Mouse (Mus musculus): Measurements from ENCODE around the gene Lrrc51.
A peak's percentile ranks its signal among the peaks of the same experiment; 100 is the strongest.

Gene Lrrc51

GRCm38 (mm10) chr7:101895695-101896094, 38.0 kb downstream of the Lrrc51 start:
- Histone ChIP-seq H3K9me3 (ENCODE audit: low read length) (no peaks in the 10 kb centered on the region), H3K4me1 (replicated peaks; ENCODE audit: low read depth, low read length) (peaks cover 55% of the 10 kb centered on the region), H3K36me3 (ENCODE audit: insufficient read depth, low read length) (peaks cover 32% of the 10 kb centered on the region), H3K4me3 (replicated peaks; ENCODE audit: low read length) (peak overlapping the region; percentile 85), H3K27me3 (ENCODE audit: insufficient read depth, low read length) (no peaks in the 10 kb centered on the region)
- TF ChIP-seq POU5F1 (IDR thresholded peaks at IDR 0.05; ENCODE audit: borderline replicate concordance, low read length): no peak
- TF ChIP-seq NANOG (IDR thresholded peaks at IDR 0.05; ENCODE audit: borderline replicate concordance, low read length): no peak
- TF ChIP-seq CTCF (conservative IDR thresholded peaks at IDR 0.05; ENCODE audit: low read length): no peak

- no peak overlapping the region for H3K4me3 ChIP-seq (replicated peaks; ENCODE audit: low read length)
These were observed 45.2 kb downstream of the Lrrc51 start for GRCm38 (mm10) chr7:101888460-101888859.

GRCm38 (mm10) chr7:101886274-101886673, 47.4 kb downstream of the Lrrc51 start:
- no peak overlapping the region for H3K4me3 ChIP-seq (replicated peaks; ENCODE audit: low read length)
- peaks cover 17% of the 10 kb centered on the region for H3K4me1 ChIP-seq (replicated peaks; ENCODE audit: low read depth, low read length)
- 0 out of 2 replicates have a peak, but pooled peaks cover 3% of the 10 kb centered on the region for H3K27me3 ChIP-seq (ENCODE audit: insufficient read depth, low read length)
- H3K9me3 ChIP-seq (ENCODE audit: low read length): no peaks in the 10 kb centered on the region
- H3K36me3 ChIP-seq (ENCODE audit: insufficient read depth, low read length): no peaks in the 10 kb centered on the region
- TF ChIP-seq CTCF (conservative IDR thresholded peaks at IDR 0.05; ENCODE audit: low read length) (no peak), POU5F1 (IDR thresholded peaks at IDR 0.05; ENCODE audit: borderline replicate concordance, low read length) (no peak), NANOG (IDR thresholded peaks at IDR 0.05; ENCODE audit: borderline replicate concordance, low read length) (no peak)

More at GRCm38 (mm10) chr7:101888460-101888859, 45.2 kb downstream of the Lrrc51 start:
- TF ChIP-seq CTCF (conservative IDR thresholded peaks at IDR 0.05; ENCODE audit: low read length) (no peak), POU5F1 (IDR thresholded peaks at IDR 0.05; ENCODE audit: borderline replicate concordance, low read length) (no peak), NANOG (IDR thresholded peaks at IDR 0.05; ENCODE audit: borderline replicate concordance, low read length) (no peak)
- Histone ChIP-seq H3K9me3 (ENCODE audit: low read length) (no peaks in the 10 kb centered on the region), H3K27me3 (ENCODE audit: insufficient read depth, low read length) (0 out of 2 replicates have a peak, but pooled peaks cover 3% of the 10 kb centered on the region), H3K4me1 (replicated peaks; ENCODE audit: low read depth, low read length) (peaks cover 17% of the 10 kb centered on the region), H3K36me3 (ENCODE audit: insufficient read depth, low read length) (no peaks in the 10 kb centered on the region)

GRCm38 (mm10) chr7:101884160-101884559, 49.5 kb downstream of the Lrrc51 start:
- TF ChIP-seq POU5F1 (IDR thresholded peaks at IDR 0.05; ENCODE audit: borderline replicate concordance, low read length) (no peak), NANOG (IDR thresholded peaks at IDR 0.05; ENCODE audit: borderline replicate concordance, low read length) (no peak)
- no peak overlapping the region for H3K4me3 ChIP-seq (replicated peaks; ENCODE audit: low read length)
- H3K36me3 ChIP-seq (ENCODE audit: insufficient read depth, low read length): no peaks in the 10 kb centered on the region
- H3K9me3 ChIP-seq (ENCODE audit: low read length): no peaks in the 10 kb centered on the region
- peaks cover 17% of the 10 kb centered on the region for H3K4me1 ChIP-seq (replicated peaks; ENCODE audit: low read depth, low read length)
- peaks cover 4% of the 10 kb centered on the region; the same call in 1 of the 2 replicates for H3K27me3 ChIP-seq (ENCODE audit: insufficient read depth, low read length)

- no peak for TF ChIP-seq POU5F1 (IDR thresholded peaks at IDR 0.05; ENCODE audit: borderline replicate concordance, low read length)
- TF ChIP-seq CTCF (conservative IDR thresholded peaks at IDR 0.05; ENCODE audit: low read length): no peak
- TF ChIP-seq NANOG (IDR thresholded peaks at IDR 0.05; ENCODE audit: borderline replicate concordance, low read length): no peak
- peaks cover 17% of the 10 kb centered on the region for H3K4me1 ChIP-seq (replicated peaks; ENCODE audit: low read depth, low read length)
- H3K27me3 ChIP-seq (ENCODE audit: insufficient read depth, low read length): peaks cover 4% of the 10 kb centered on the region; the same call in 1 of the 2 replicates
- no peaks in the 10 kb centered on the region for H3K36me3 ChIP-seq (ENCODE audit: insufficient read depth, low read length)
- no peak overlapping the region for H3K4me3 ChIP-seq (replicated peaks; ENCODE audit: low read length)
- no peaks in the 10 kb centered on the region for H3K9me3 ChIP-seq (ENCODE audit: low read length)
These were observed 51.1 kb downstream of the Lrrc51 start for GRCm38 (mm10) chr7:101882413-101883154.

- Histone ChIP-seq H3K36me3 (ENCODE audit: insufficient read depth, low read length) (no peaks in the 10 kb centered on the region), H3K27me3 (ENCODE audit: insufficient read depth, low read length) (peaks cover 4% of the 10 kb centered on the region; the same call in 1 of the 2 replicates), H3K9me3 (ENCODE audit: low read length) (no peaks in the 10 kb centered on the region), H3K4me1 (replicated peaks; ENCODE audit: low read depth, low read length) (peaks cover 9% of the 10 kb centered on the region), H3K4me3 (replicated peaks; ENCODE audit: low read length) (no peak overlapping the region)
- TF ChIP-seq NANOG (IDR thresholded peaks at IDR 0.05; ENCODE audit: borderline replicate concordance, low read length) (no peak), CTCF (conservative IDR thresholded peaks at IDR 0.05; ENCODE audit: low read length) (no peak), POU5F1 (IDR thresholded peaks at IDR 0.05; ENCODE audit: borderline replicate concordance, low read length) (no peak)
These were observed 52.8 kb downstream of the Lrrc51 start for GRCm38 (mm10) chr7:101880855-101881254.

- no peak for TF ChIP-seq NANOG (IDR thresholded peaks at IDR 0.05; ENCODE audit: borderline replicate concordance, low read length)
- no peak for TF ChIP-seq CTCF (conservative IDR thresholded peaks at IDR 0.05; ENCODE audit: low read length)
- no peak for TF ChIP-seq POU5F1 (IDR thresholded peaks at IDR 0.05; ENCODE audit: borderline replicate concordance, low read length)
- peaks cover 4% of the 10 kb centered on the region; the same call in 1 of the 2 replicates for H3K27me3 ChIP-seq (ENCODE audit: insufficient read depth, low read length)
- H3K4me3 ChIP-seq (replicated peaks; ENCODE audit: low read length): no peak overlapping the region
- no peaks in the 10 kb centered on the region for H3K9me3 ChIP-seq (ENCODE audit: low read length)
- H3K4me1 ChIP-seq (replicated peaks; ENCODE audit: low read depth, low read length): peaks cover 6% of the 10 kb centered on the region
- H3K36me3 ChIP-seq (ENCODE audit: insufficient read depth, low read length): no peaks in the 10 kb centered on the region
These were observed 57.7 kb downstream of the Lrrc51 start for GRCm38 (mm10) chr7:101875978-101876377.

- Histone ChIP-seq H3K9me3 (ENCODE audit: low read length) (no peaks in the 10 kb centered on the region), H3K4me3 (replicated peaks; ENCODE audit: low read length) (no peak overlapping the region), H3K27me3 (ENCODE audit: insufficient read depth, low read length) (no peaks in the 10 kb centered on the region), H3K4me1 (replicated peaks; ENCODE audit: low read depth, low read length) (peaks cover 51% of the 10 kb centered on the region), H3K36me3 (ENCODE audit: insufficient read depth, low read length) (no peaks in the 10 kb centered on the region)
- TF ChIP-seq CTCF (conservative IDR thresholded peaks at IDR 0.05; ENCODE audit: low read length): no peak
- no peak for TF ChIP-seq POU5F1 (IDR thresholded peaks at IDR 0.05; ENCODE audit: borderline replicate concordance, low read length)
- TF ChIP-seq NANOG (IDR thresholded peaks at IDR 0.05; ENCODE audit: borderline replicate concordance, low read length): no peak
These were observed 62.4 kb downstream of the Lrrc51 start for GRCm38 (mm10) chr7:101871296-101871695.

Data from E14TG2a.4 (cell line).